Mouse (Mus musculus): ENCODE measurements at regions not wholly inside any gene's neighbourhood (a gene's known extent, or its start where the extent isn't known, plus 50 kb on each side); places are given as distances from the start of the nearest gene placed in this dataset.
A peak's percentile ranks its signal among the peaks of the same experiment; 100 is the strongest.

DNA sequence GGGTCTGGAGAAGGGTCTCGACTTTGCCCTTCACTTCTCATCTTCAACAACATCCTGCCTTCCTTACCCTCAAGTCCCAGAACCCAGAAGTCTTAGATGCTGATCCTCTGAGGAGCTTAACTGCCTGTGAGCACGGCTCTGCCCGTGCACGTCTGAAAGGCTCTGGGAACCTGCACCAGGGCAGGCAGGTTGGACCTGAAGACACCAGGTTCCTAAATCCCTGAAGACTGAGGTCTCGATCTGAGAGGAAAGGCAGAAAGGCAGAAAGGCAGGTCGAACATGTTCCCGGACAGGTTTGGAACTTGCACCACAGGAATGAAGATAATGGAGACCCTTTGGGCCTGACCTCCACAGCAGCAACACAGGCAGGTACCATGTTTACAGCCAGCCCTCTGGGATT lies 193.7 kb upstream of the Afdn start:
- no peaks in the 10 kb centered on the region for H3K4me1 ChIP-seq (replicated peaks)
- no peaks in the 10 kb centered on the region for H3K9me3 ChIP-seq
- no peak overlapping the region for H3K9ac ChIP-seq
- H3K36me3 ChIP-seq = no peaks in the 10 kb centered on the region
- no peak overlapping the region for H3K4me2 ChIP-seq
- no peak overlapping the region for H3K27ac ChIP-seq (replicated peaks)
- no peak for ATAC-seq (ENCODE audit: low FRiP score, low read depth)
- 90% methylated on average over 7 of the region's 7 CpGs for WGBS
- no peak overlapping the region for H3K4me3 ChIP-seq
- no peaks in the 10 kb centered on the region for H3K27me3 ChIP-seq

DNA sequence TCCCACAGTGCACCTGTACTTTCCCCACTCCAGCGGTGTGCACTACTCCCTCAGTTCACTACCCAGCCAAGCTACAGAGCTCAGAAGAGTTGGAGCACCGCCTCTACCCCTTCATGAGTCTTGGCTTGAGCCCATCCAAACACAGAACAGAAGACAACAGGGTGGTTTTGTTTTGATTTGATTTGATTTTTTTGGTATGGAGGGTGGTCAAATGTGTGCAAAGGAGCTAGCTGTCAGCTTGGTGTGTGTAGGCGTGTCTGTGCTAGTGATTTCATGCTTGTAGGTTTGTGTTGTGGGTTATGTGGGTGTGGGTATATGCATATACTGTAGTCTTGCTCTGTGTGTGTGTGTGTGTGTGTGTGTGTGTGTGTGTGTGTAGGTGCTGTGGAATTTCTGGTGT lies 193.2 kb upstream of the Afdn start:
- WGBS = 86% methylated on average over 3 of the region's 3 CpGs
- Histone ChIP-seq H3K9me3 (no peaks in the 10 kb centered on the region), H3K9ac (no peak overlapping the region), H3K27me3 (no peaks in the 10 kb centered on the region), H3K4me2 (no peak overlapping the region), H3K4me1 (replicated peaks) (0 out of 2 replicates have a peak, but pooled peaks cover 2% of the 10 kb centered on the region), H3K4me3 (no peak overlapping the region), H3K27ac (replicated peaks) (no peak overlapping the region), H3K36me3 (no peaks in the 10 kb centered on the region)
- ATAC-seq (ENCODE audit: low FRiP score, low read depth) = no peak

DNA sequence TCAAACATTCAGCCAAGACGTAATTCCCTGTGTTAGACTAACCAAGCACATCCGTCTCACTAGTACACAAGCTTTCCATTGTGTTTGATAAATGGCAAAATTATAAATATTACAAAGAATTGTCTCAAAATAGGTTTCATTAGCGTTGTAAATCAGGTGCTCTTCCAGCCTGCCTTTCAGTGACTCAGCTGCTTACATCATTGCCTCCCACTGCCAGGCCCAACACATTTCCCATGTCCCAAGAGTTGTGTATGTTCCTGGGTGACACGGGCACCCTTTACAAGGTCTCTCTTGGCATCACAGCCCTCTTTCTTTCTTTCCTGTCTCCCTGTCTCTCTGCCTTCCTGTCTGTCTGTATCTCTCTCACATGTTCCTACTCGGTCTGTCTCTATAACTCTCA lies 189.5 kb upstream of the Afdn start:
- no peaks in the 10 kb centered on the region for H3K9me3 ChIP-seq
- H3K4me3 ChIP-seq = no peak overlapping the region
- no peaks in the 10 kb centered on the region for H3K27me3 ChIP-seq
- no peaks in the 10 kb centered on the region for H3K36me3 ChIP-seq
- no peak overlapping the region for H3K4me2 ChIP-seq
- no peak for ATAC-seq (ENCODE audit: low FRiP score, low read depth)
- H3K27ac ChIP-seq (replicated peaks) = no peak overlapping the region
- no peak overlapping the region for H3K9ac ChIP-seq
- peaks cover 30% of the 10 kb centered on the region for H3K4me1 ChIP-seq (replicated peaks)
- 81% methylated on average over 5 of the region's 5 CpGs for WGBS

DNA sequence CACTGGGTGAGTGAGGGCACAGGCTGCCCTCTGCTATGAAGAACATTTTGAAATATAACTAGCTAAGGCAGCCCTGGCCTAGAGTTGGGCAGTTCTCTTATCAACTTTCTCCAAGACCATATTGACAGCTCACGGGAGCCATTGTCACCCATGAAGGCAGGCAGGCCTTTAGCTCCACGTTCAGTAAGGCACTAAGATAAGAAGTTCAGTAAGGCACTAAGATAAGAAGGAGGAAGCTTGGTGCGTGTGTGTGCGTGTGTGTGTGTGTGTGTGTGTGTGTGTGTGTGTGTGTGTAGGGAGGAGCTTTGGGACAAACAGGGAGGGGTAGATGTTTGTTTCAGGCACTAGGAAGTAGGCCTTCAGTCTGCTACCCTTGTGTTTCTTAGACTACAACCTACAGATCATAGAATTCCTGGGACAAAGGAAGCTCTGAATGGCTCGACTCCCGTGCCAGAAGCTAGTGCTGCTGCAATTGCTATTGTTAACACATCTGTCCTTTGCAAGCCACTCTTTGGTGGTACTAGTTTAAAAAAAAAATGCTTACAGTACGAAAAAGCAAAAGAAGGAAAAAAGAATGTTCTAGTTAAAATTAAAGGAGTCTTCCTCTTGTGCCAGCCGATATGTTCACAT lies 188.0 kb upstream of the Afdn start:
- H3K4me2 ChIP-seq = no peak overlapping the region
- no peak for ATAC-seq (ENCODE audit: low FRiP score, low read depth)
- peaks cover 30% of the 10 kb centered on the region for H3K4me1 ChIP-seq (replicated peaks)
- no peaks in the 10 kb centered on the region for H3K27me3 ChIP-seq
- H3K9ac ChIP-seq = no peak overlapping the region
- H3K27ac ChIP-seq (replicated peaks) = no peak overlapping the region
- no peak overlapping the region for H3K4me3 ChIP-seq
- WGBS = 53% methylated on average over 8 of the region's 8 CpGs
- no peaks in the 10 kb centered on the region for H3K9me3 ChIP-seq
- H3K36me3 ChIP-seq = no peaks in the 10 kb centered on the region

DNA sequence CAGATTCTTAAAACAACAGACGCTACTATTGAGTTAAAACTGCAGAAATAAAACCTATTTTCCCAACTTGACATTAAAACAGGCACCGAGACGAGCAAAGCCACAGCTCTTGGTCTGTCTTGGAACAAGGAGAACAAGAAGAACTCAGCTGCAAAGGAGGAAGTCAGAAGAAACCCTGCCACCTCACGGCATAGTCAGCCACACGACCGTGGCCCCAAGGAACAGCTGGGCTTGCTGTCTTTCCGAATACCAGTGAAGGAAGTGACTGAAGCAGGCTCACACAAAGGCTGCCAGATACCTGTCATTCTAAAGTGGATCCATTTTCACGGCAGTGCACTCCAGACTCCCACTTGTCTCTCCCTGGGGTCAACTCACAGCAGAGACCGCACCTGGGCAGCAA lies 187.3 kb upstream of the Afdn start:
- Histone ChIP-seq H3K4me2 (no peak overlapping the region), H3K4me1 (replicated peaks) (peaks cover 30% of the 10 kb centered on the region), H3K9me3 (no peaks in the 10 kb centered on the region), H3K27ac (replicated peaks) (no peak overlapping the region; the same call in 1 of the 2 replicates), H3K9ac (no peak overlapping the region), H3K4me3 (no peak overlapping the region), H3K36me3 (no peaks in the 10 kb centered on the region), H3K27me3 (no peaks in the 10 kb centered on the region)
- ATAC-seq (ENCODE audit: low FRiP score, low read depth) = no peak
- 60% methylated on average over 9 of the region's 9 CpGs for WGBS

DNA sequence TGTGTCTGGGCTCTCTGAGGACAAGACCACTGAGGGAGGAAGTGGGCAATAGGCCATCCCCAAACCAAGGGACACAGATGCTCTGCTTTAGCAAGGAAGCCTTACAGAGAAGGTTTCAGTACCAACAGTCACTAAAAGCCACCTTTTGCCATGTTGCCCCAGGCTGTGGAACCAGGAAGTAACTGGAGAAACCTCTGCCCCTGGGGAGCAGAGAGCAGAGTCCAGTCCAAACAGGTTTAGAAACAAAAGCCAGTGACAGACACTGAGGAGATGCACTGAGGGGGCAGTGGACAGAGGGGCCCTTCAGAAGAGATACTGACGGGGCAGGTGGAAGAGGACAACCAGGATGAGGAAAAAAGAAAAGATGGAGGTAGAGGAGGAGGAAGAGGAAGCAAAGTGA lies 186.2 kb upstream of the Afdn start:
- Histone ChIP-seq H3K9me3 (no peaks in the 10 kb centered on the region), H3K36me3 (no peaks in the 10 kb centered on the region), H3K27me3 (no peaks in the 10 kb centered on the region), H3K4me2 (no peak overlapping the region), H3K4me3 (no peak overlapping the region), H3K27ac (replicated peaks) (peak overlapping the region; percentile 72), H3K9ac (no peak overlapping the region), H3K4me1 (replicated peaks) (peaks cover 30% of the 10 kb centered on the region)
- no peak for ATAC-seq (ENCODE audit: low FRiP score, low read depth)
- WGBS = 90% methylated on average over 1 of the region's 1 CpGs

DNA sequence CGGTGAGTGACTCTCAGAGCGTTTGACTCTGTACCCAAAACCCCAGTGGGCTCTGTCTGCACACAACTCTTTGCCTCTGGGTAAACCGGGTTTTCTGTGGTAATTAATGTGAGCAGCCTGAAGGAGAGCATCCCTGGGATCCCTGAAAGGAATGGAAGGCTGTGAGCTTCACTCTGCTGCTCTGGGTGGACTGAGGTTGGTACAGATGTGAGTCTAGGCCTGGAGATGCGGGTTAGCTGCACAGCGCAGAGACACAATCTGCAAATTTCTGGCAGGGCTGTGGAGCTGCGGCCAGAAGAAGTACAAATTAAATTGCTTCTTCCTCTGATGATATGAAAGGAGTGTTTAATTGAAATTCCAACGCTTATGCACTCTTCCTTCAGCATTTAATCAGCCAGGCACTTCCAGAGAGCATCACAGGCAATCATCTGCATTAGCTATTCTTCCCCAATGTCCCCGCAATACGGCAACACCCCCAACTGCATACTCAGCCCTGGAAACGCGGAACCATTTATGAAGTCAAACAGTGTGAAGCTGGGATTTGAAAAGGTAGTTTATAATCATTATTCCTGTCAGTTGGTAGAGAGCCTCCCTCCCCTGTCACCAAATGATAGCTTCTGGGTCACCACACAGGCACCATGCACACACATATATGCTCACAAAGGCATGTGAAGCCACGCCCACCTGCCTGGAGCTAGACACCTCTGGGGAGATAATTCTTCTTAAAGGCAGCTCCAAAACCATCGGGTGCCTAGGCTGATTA lies 185.5 kb upstream of the Afdn start:
- ATAC-seq (ENCODE audit: low FRiP score, low read depth) = peak; percentile 72
- Histone ChIP-seq H3K4me3 (no peak overlapping the region), H3K4me2 (no peak overlapping the region), H3K27ac (replicated peaks) (peak overlapping the region; percentile 72), H3K9ac (no peak overlapping the region), H3K36me3 (no peaks in the 10 kb centered on the region), H3K27me3 (no peaks in the 10 kb centered on the region), H3K4me1 (replicated peaks) (peaks cover 30% of the 10 kb centered on the region), H3K9me3 (no peaks in the 10 kb centered on the region)
- WGBS = 38% methylated on average over 13 of the region's 13 CpGs

DNA sequence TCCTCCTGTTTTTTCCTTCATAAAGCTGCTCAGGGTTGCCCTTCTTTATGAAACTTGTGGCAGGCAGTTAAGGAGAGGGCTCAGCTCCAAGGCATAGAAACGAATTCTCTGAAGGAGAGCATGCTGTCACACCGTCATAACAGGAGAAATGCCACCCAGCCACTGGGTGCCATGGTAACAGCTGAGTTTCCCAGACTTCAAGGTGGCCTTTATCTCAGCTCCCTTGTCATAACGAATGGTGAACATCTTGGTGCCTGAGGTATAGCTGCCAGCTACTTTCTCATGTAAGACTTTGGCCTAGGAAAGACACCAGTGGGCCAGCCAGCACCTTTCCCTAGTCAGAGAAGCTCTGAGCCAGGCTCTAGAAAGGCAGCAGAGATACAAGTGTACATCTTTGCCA lies 182.5 kb upstream of the Afdn start:
- Histone ChIP-seq H3K9ac (no peak overlapping the region), H3K9me3 (no peaks in the 10 kb centered on the region), H3K4me2 (no peak overlapping the region), H3K4me3 (no peak overlapping the region), H3K27ac (replicated peaks) (no peak overlapping the region), H3K27me3 (no peaks in the 10 kb centered on the region), H3K36me3 (no peaks in the 10 kb centered on the region), H3K4me1 (replicated peaks) (peaks cover 25% of the 10 kb centered on the region)
- no peak for ATAC-seq (ENCODE audit: low FRiP score, low read depth)
- 53% methylated on average over 3 of the region's 3 CpGs for WGBS

DNA sequence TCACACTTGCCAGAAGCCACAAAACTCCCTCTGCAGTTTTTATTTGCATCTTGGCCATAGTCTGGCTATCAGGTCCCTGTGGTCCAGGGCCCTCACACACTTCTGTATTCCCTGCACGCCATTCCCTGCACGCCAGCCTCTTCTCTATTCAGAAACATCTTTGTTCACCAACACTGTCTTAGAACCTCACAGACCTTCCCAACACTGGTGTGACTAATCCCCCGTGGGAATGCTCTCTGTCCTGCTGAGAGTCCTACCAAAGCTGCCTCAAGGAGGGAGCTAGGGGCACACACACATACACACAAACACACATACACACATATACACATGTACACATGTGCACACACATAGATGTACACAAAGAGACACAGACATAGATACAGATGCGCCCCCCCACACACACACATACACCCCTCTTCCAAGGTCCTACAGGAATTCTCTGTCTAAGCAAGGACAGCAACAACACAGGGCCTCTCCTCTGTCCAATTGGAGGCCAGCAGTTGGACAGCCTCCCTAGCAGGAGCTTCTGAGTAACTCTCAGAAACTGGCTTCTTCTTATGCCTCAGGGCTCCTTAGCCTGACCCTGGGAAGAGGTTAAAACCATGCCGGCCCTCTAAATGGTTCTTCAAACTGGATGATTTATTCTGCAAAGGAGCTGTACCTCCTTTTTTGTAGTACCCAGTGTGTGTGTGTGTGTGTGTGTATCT lies 179.0 kb upstream of the Afdn start:
- Histone ChIP-seq H3K36me3 (no peaks in the 10 kb centered on the region), H3K4me2 (no peak overlapping the region), H3K27ac (replicated peaks) (no peak overlapping the region), H3K9me3 (no peaks in the 10 kb centered on the region), H3K27me3 (no peaks in the 10 kb centered on the region), H3K9ac (no peak overlapping the region), H3K4me1 (replicated peaks) (0 out of 2 replicates have a peak, but pooled peaks cover 9% of the 10 kb centered on the region), H3K4me3 (no peak overlapping the region)
- ATAC-seq (ENCODE audit: low FRiP score, low read depth) = no peak
- 67% methylated on average over 5 of the region's 5 CpGs for WGBS

DNA sequence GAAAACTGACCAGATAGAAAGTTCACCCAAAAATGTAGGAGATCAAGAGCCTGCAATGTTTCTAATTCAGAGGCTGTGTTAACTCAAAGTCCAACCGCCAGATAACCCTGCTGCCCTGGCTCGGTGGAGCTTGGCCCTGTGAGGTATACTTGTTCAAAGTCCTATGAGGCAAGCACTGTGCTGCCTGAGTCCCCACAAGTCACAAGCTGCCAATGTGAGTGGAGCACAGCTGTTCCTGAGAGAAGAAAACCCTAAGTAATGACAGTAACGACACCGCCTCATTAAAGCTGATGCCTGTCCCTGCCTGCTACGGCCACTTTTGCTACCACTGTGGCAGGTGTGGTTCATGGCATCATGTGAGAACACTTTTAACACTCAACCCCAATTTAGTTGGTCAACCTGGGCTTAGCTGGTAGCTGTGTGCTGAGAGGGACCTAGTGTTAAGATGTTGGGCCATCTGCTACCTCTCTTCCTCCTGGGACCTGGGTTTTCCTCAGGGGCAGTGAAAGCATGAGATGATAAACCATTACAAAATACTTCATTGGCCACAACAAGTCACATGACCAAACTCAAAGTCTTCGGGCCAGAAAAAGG lies 178.2 kb upstream of the Afdn start:
- H3K27me3 ChIP-seq = no peaks in the 10 kb centered on the region
- H3K4me2 ChIP-seq = no peak overlapping the region
- no peak overlapping the region for H3K9ac ChIP-seq
- H3K36me3 ChIP-seq = no peaks in the 10 kb centered on the region
- no peaks in the 10 kb centered on the region for H3K9me3 ChIP-seq
- 72% methylated on average over 6 of the region's 6 CpGs for WGBS
- no peak for ATAC-seq (ENCODE audit: low FRiP score, low read depth)
- 0 out of 2 replicates have a peak, but pooled peaks cover 9% of the 10 kb centered on the region for H3K4me1 ChIP-seq (replicated peaks)
- no peak overlapping the region for H3K4me3 ChIP-seq
- no peak overlapping the region for H3K27ac ChIP-seq (replicated peaks)

DNA sequence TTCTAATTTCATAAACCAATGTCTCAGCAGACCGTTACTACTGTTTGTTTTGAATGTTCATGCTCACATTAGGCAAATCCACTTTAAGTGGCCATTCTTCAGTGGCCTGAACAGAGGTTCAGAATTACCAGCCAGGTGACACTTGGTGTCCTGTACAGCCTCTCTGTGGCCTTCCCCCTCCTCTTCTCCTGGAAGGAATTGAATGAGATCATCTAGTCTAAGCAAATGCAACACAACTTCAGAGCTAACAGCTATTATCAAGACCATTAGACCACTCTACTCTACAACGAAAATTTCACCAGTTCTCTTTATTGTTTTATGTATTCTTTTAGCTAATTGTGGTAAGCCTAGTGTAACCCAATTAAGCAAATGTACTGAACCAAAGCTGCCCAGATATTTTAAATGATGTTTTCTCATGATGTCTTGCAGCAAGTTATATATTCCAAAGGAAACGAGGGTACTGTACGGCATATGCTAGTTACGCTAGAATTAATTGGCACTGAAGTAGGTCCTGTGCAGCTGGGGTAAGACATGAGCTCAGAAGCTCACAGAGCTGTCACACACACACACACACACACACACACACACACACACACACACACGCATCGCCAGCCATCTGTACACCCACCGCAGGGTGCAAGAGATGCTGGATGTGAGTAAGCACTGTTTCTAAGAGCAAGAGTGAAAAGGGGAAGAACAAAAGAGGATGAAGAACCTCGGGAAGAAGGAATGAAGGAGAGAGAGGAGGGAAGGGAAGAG lies 176.7 kb upstream of the Afdn start:
- H3K27me3 ChIP-seq = no peaks in the 10 kb centered on the region
- no peak overlapping the region for H3K4me3 ChIP-seq
- ATAC-seq (ENCODE audit: low FRiP score, low read depth) = peak; percentile 90
- WGBS = 41% methylated on average over 9 of the region's 9 CpGs
- H3K4me2 ChIP-seq = no peak overlapping the region
- H3K9me3 ChIP-seq = no peaks in the 10 kb centered on the region
- H3K4me1 ChIP-seq (replicated peaks) = 0 out of 2 replicates have a peak, but pooled peaks cover 9% of the 10 kb centered on the region
- no peaks in the 10 kb centered on the region for H3K36me3 ChIP-seq
- peak overlapping the region; percentile 64 for H3K27ac ChIP-seq (replicated peaks)
- H3K9ac ChIP-seq = no peak overlapping the region

Data from hindbrain, embryonic 15.5 days (tissue).